Mouse (Mus musculus): ENCODE data around the gene Slc7a15.
"Not testable (repeated sequence)": the region's sequence is repeated elsewhere in the genome, so short reads cannot be mapped to it uniquely, and the experiment has no call there.

The Slc7a15 gene

GRCm38 (mm10) chr12:8559876-8560275, 39.0 kb downstream of the Slc7a15 start:
- DNase-seq (ENCODE audit: low spot score) = not testable (repeated sequence)

- no peak for DNase-seq (ENCODE audit: low spot score)
Observed at GRCm38 (mm10) chr12:8556189-8556588, 42.7 kb downstream of the Slc7a15 start.

- DNase-seq (ENCODE audit: low spot score) = no peak
Observed at GRCm38 (mm10) chr12:8555419-8555818, 43.4 kb downstream of the Slc7a15 start.

GRCm38 (mm10) chr12:8547357-8547756, 51.5 kb downstream of the Slc7a15 start:
- peak; percentile 39 for DNase-seq (ENCODE audit: low spot score)

- DNase-seq (ENCODE audit: low spot score) = no peak
Observed at GRCm38 (mm10) chr12:8546801-8547200, 52.1 kb downstream of the Slc7a15 start.

GRCm38 (mm10) chr12:8545066-8545610, 53.7 kb downstream of the Slc7a15 start:
- no peak for DNase-seq (ENCODE audit: low spot score)

GRCm38 (mm10) chr12:8542371-8542770, 56.5 kb downstream of the Slc7a15 start:
- DNase-seq (ENCODE audit: low spot score) = no peak

- DNase-seq (ENCODE audit: low spot score) = no peak
Observed at GRCm38 (mm10) chr12:8539471-8539870, 59.4 kb downstream of the Slc7a15 start.

GRCm38 (mm10) chr12:8537291-8537690, 61.6 kb downstream of the Slc7a15 start:
- DNase-seq (ENCODE audit: low spot score) = no peak

- no peak for DNase-seq (ENCODE audit: low spot score)
Observed at GRCm38 (mm10) chr12:8536221-8536965, 62.5 kb downstream of the Slc7a15 start.

GRCm38 (mm10) chr12:8535596-8535995, 63.3 kb downstream of the Slc7a15 start:
- DNase-seq (ENCODE audit: low spot score) = no peak

GRCm38 (mm10) chr12:8534915-8535314, 64.0 kb downstream of the Slc7a15 start:
- no peak for DNase-seq (ENCODE audit: low spot score)

- no peak for DNase-seq (ENCODE audit: low spot score)
Observed at GRCm38 (mm10) chr12:8527770-8528169, 71.1 kb downstream of the Slc7a15 start.

- DNase-seq (ENCODE audit: low spot score) = no peak
Observed at GRCm38 (mm10) chr12:8527175-8527574, 71.7 kb downstream of the Slc7a15 start.

- no peak for DNase-seq (ENCODE audit: low spot score)
Observed at GRCm38 (mm10) chr12:8524062-8524461, 74.8 kb downstream of the Slc7a15 start.

- no peak for DNase-seq (ENCODE audit: low spot score)
Observed at GRCm38 (mm10) chr12:8522711-8523110, 76.2 kb downstream of the Slc7a15 start.

- DNase-seq (ENCODE audit: low spot score) = peak; percentile 54
Observed at GRCm38 (mm10) chr12:8521375-8522047, 77.4 kb downstream of the Slc7a15 start.

GRCm38 (mm10) chr12:8519431-8520160, 79.3 kb downstream of the Slc7a15 start:
- no peak for DNase-seq (ENCODE audit: low spot score)

- DNase-seq (ENCODE audit: low spot score) = no peak
Observed at GRCm38 (mm10) chr12:8511037-8511882, 87.6 kb downstream of the Slc7a15 start.

- DNase-seq (ENCODE audit: low spot score) = no peak
Observed at GRCm38 (mm10) chr12:8510317-8510988, 88.4 kb downstream of the Slc7a15 start.

- no peak for DNase-seq (ENCODE audit: low spot score)
Observed at GRCm38 (mm10) chr12:8509693-8510092, 89.2 kb downstream of the Slc7a15 start.
